Mouse (Mus musculus) bone marrow, adult 2 months (tissue): Measurements from ENCODE around the gene Teddm2.

ENCODE experiments used
- CTCF ChIP-seq: fragments of 200-500 bp; IDR thresholded peaks from 2 replicates; pipeline ENCODE4 v1.5.1; 2011; ENCODE audit warnings: low read length, control low read depth; ENCODE audit not compliant: control insufficient read depth, insufficient read depth
- POLR2A ChIP-seq: fragments of 200-500 bp; IDR thresholded peaks from 2 replicates; pipeline ENCODE4 v1.6.1; 2011; ENCODE audit warnings: low read depth, mild to moderate bottlenecking, control low read depth, low read length, borderline replicate concordance; ENCODE audit not compliant: control insufficient read depth

- no peak for TF ChIP-seq CTCF
- TF ChIP-seq POLR2A: no peak
These were observed 6.3 kb downstream of the Teddm2 start for GRCm38 (mm10) chr1:153893746-153894145.
